Mouse (Mus musculus) embryo, embryonic 11.5 days (tissue): ENCODE results near the gene Shprh.
"Not testable (repeated sequence)": the region's sequence is repeated elsewhere in the genome, so short reads cannot be mapped to it uniquely, and the experiment has no call there.

ENCODE experiments used
- DNase-seq: peaks from one replicate; pipeline ENCODE4 v3.0.0-alpha.2; 2012; ENCODE audit warnings: low read depth, low spot score

The Shprh gene

GRCm38 (mm10) chr10:11248210-11248609 lies 99.0 kb downstream of the Shprh start:
- DNase-seq: no peak

GRCm38 (mm10) chr10:11250247-11250997 lies 101.2 kb downstream of the Shprh start:
- DNase-seq: no peak

- not testable (repeated sequence) for DNase-seq
Measured at GRCm38 (mm10) chr10:11253581-11253980, 104.4 kb downstream of the Shprh start.

GRCm38 (mm10) chr10:11260119-11260518 lies 110.9 kb downstream of the Shprh start:
- no peak for DNase-seq

- DNase-seq: not testable (repeated sequence)
Measured at GRCm38 (mm10) chr10:11262292-11262691, 113.1 kb downstream of the Shprh start.

GRCm38 (mm10) chr10:11263795-11264194 lies 114.6 kb downstream of the Shprh start:
- not testable (repeated sequence) for DNase-seq
